Mouse (Mus musculus) colon, adult 2 months (tissue): Measurements from ENCODE around the gene Aldh8a1. TPM values are rescaled to one million over a fixed set of nuclear protein-coding genes. Genes with fewer than 3 reads are reported as not detected.

ENCODE experiments used
- polyA plus RNA-seq: library from polyadenylated mRNA; depleted of rRNA; stranded (reverse); fragments of >200 nt; gene quantifications from 2 replicates; pipeline ENCODE4 v1.2.3, GENCODE M21; 2012; rRNA removed

The Aldh8a1 gene
- not detected in 2 replicates for polyA plus RNA-seq

DNA sequence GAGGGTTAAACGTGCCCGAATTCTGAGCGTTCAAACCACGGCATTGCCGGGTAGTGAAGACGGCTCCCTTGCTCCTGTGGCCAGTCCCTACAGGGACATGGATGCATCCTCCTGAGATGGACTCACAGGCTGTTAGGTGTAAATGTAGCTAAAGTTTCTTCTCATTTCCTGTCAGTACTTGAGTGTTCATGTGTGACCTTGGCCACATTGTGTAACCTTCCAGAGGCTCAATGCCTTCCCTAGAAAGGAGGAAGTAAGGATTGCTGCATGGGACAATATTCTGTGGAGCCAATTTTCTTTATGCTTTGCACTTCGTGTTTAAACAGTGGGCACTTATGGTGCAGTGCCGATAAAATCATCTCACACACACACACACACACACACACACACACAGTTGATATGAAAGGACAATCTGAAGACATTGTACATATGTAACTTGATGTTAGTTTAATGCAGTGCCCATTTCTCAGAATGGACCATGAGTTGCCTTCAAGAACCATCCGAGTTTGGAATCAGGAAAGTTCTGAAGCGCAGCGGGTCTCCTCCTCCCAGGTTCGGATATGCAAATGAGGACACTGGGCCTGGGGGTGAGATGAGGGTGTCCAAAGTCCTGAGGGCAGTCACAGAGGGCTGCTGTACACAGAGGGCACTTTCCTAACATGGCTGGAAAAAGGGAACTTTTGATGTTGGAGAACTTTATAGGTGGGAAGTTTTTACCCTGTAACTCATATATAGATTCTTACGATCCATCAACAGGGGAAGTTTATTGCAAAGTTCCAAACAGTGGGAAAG, at the start of gene Aldh8a1:
Gene Aldh8a1, plus strand, starts transcription at position 610 of the 792 bp plus-strand sequence.

Other genes starting within 250 kb of the Aldh8a1 start
- 24.0 and 28.0 TPM in 2 replicates for gene Myb, start 216.3 kb upstream of the Aldh8a1 start, polyA plus RNA-seq
- 7.0 and 9.4 TPM in 2 replicates for gene Hbs1l, start 81.3 kb upstream of the Aldh8a1 start, polyA plus RNA-seq
- not detected in 2 replicates for gene 1700020N01Rik, start 215.9 kb downstream of the Aldh8a1 start, polyA plus RNA-seq